Mouse (Mus musculus): ENCODE results near the gene Gsc2.

- no peak for TF ChIP-seq GATA1 (IDR thresholded peaks at IDR 0.05; ENCODE audit: low read length)
- no peak for TF ChIP-seq TAL1 (IDR thresholded peaks at IDR 0.05; ENCODE audit: low read length)
These were observed 41.9 kb downstream of the Gsc2 start for GRCm38 (mm10) chr16:17872995-17873394.

Measured in erythroblast, embryonic 14.5 days (primary cell).